Mouse (Mus musculus) liver, adult 2 months (tissue): ENCODE data around the gene Sh3pxd2a. TPM values are rescaled to one million over a fixed set of nuclear protein-coding genes. Genes with fewer than 3 reads are reported as not detected.

Experiments
- DNase-seq: peaks from one replicate; pipeline ENCODE4 v3.0.0-alpha.2; 2011; ENCODE audit warnings: low read depth, low spot score; ENCODE audit errors: extremely low read depth
- H3K27ac ChIP-seq: fragments of 200-500 bp; replicated peaks from 2 replicates; pipeline ENCODE4 v1.5.1; 2012; ENCODE audit warnings: low read depth, mild to moderate bottlenecking, control low read depth, inconsistent platforms, low read length; ENCODE audit not compliant: insufficient read depth
- H3K27me3 ChIP-seq: fragments of 200-500 bp; 2 replicates; pipeline ENCODE4 v1.6.1; 2012; ENCODE audit warnings: mild to moderate bottlenecking, moderate library complexity, low read length, inconsistent platforms; ENCODE audit not compliant: control insufficient read depth, insufficient read depth
- H3K36me3 ChIP-seq: fragments of 200-500 bp; 2 replicates; pipeline ENCODE4 v1.6.1; 2012; ENCODE audit warnings: low read length, inconsistent platforms; ENCODE audit not compliant: control insufficient read depth, insufficient read depth
- H3K4me1 ChIP-seq: fragments of 200-500 bp; 2 replicates; pipeline ENCODE4 v1.6.1; 2011; ENCODE audit warnings: low read length; ENCODE audit not compliant: control insufficient read depth, insufficient read depth
- H3K4me3 ChIP-seq: fragments of 200-500 bp; 2 replicates; pipeline ENCODE4 v1.5.1; 2011; ENCODE audit warnings: low read depth, mild to moderate bottlenecking, control low read depth, low read length, moderate library complexity; ENCODE audit not compliant: insufficient read depth
- H3K79me2 ChIP-seq: fragments of 200-500 bp; 2 replicates; pipeline ENCODE4 v1.6.1; 2012; ENCODE audit warnings: inconsistent platforms, mild to moderate bottlenecking, low read length, moderate library complexity; ENCODE audit not compliant: control insufficient read depth, insufficient read depth
- H3K9ac ChIP-seq: fragments of 200-500 bp; 2 replicates; pipeline ENCODE4 v1.6.1; 2012; ENCODE audit warnings: low read depth, mild to moderate bottlenecking, control low read depth, inconsistent platforms, low read length
- CTCF ChIP-seq: fragments of 200-500 bp; IDR thresholded peaks from 2 replicates; pipeline ENCODE4 v1.5.1; 2011; ENCODE audit warnings: low read depth, low read length, control low read depth
- POLR2A ChIP-seq: fragments of 200-500 bp; IDR thresholded peaks from 2 replicates; pipeline ENCODE4 v1.6.1; 2011; ENCODE audit warnings: low read length, control low read depth; ENCODE audit not compliant: insufficient read depth; ENCODE audit errors: extremely low read depth
- WGBS: fragments of 180-500 bp; shearing (Covaris S2); methylation state at CpG from one replicate; pipeline ENCODE4 v1.1.7; 2018; 5-methylcytosine and 5-hydroxymethylcytosine counted together
- polyA plus RNA-seq: library from polyadenylated mRNA; depleted of rRNA; stranded (reverse); fragments of >200 nt; gene quantifications from 2 replicates; pipeline ENCODE4 v1.2.3, GENCODE M21; 2012
- total RNA-seq: library from RNA; depleted of rRNA; stranded (reverse); fragments of >200 nt; gene quantifications from 2 replicates; pipeline ENCODE4 v1.2.3, GENCODE M21; 2014

The Sh3pxd2a gene
- total and polyA plus RNA-seq, 2 experiments = 4.2 to 10.0 TPM

DNA sequence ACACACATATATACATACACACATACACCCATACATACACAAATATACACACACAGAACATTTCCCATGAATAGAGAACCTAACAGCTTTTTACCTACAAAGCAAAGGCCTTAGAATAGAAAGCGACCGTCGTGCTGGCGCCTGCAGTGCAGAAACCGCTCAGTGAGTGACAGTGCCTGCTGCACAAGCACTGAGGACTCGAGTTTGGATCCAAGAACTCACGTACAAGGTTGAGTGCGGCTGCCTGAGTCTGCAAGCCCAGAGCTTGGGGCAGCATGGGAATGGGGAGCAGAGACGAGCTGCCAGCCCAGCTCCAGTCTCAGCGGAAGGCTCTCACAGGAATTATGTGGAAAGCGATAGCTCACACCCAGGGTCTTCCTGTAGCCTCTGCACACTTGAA is 43.7 kb downstream of the Sh3pxd2a start:
- TF ChIP-seq POLR2A = no peak
- no peak for TF ChIP-seq CTCF
- no peak overlapping the region for H3K9ac ChIP-seq
- DNase-seq = no peak

DNA sequence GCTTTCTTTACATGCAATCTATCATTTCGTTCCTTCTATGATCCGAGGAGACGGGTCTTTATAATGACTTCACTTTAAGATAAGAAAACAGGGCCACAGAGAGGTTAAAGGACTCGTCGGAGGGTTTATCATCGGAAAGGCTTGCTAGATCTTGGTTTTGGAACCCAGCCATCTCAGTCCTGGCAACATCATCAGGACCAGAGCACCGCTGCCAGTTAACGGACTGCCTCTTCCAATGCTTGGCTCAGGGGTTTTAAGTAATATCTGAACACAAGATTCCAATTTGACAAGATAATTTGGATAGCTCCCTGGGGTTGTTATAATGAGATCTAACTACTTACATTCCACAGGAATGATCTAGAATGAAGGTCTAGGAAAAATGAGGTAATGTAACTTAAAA is 45.0 kb downstream of the Sh3pxd2a start:
- H3K4me1 ChIP-seq = peaks cover 10% of the 10 kb centered on the region
- peak; percentile 59 for DNase-seq
- H3K9ac ChIP-seq = no peak overlapping the region
- H3K79me2 ChIP-seq = peaks cover 15% of the 10 kb centered on the region; the same call in 1 of the 2 replicates
- 0 out of 2 replicates have a peak, but pooled peaks cover 2% of the 10 kb centered on the region for H3K36me3 ChIP-seq
- no peak overlapping the region for H3K27ac ChIP-seq
- 30% methylated on average over 8 of the region's 8 CpGs for WGBS
- H3K4me3 ChIP-seq = no peak overlapping the region
- H3K27me3 ChIP-seq = no peaks in the 10 kb centered on the region
- no peak for TF ChIP-seq POLR2A

More for the DNA sequence above, 43.7 kb downstream of the Sh3pxd2a start:
- Histone ChIP-seq H3K4me1 (peaks cover 15% of the 10 kb centered on the region), H3K36me3 (0 out of 2 replicates have a peak, but pooled peaks cover 2% of the 10 kb centered on the region), H3K4me3 (no peak overlapping the region), H3K27ac (no peak overlapping the region), H3K79me2 (peaks cover 19% of the 10 kb centered on the region; the same call in 1 of the 2 replicates), H3K27me3 (no peaks in the 10 kb centered on the region)
- whole genome bisulfite sequencing = 90% methylated on average over 11 of the region's 11 CpGs

DNA sequence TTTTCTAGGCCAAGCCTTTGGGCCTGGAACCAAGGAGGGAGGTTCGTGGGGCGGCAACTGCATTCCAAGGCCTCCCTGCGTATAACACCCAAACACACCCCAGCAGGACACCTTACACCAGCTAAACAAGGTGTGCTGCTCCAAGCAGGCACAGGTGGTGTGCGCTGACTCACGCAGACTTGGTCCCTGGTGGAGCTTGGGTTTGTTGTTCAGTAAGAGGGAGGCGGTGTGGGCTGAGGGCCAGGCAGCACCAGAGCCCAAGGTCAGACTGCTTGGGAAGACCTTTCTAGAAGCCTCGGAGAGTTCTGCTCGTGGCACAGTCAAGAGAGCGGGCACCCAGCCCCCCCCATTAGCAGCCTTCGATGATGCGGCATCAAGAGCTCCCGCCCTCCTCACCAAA is 48.0 kb downstream of the Sh3pxd2a start:
- Histone ChIP-seq H3K36me3 (no peaks in the 10 kb centered on the region), H3K27ac (no peak overlapping the region), H3K4me1 (peaks cover 5% of the 10 kb centered on the region), H3K27me3 (no peaks in the 10 kb centered on the region), H3K4me3 (no peak overlapping the region), H3K9ac (no peak overlapping the region), H3K79me2 (peaks cover 13% of the 10 kb centered on the region; the same call in 1 of the 2 replicates)
- TF ChIP-seq POLR2A (no peak), CTCF (no peak)
- WGBS = 89% methylated on average over 12 of the region's 12 CpGs
- no peak for DNase-seq

DNA sequence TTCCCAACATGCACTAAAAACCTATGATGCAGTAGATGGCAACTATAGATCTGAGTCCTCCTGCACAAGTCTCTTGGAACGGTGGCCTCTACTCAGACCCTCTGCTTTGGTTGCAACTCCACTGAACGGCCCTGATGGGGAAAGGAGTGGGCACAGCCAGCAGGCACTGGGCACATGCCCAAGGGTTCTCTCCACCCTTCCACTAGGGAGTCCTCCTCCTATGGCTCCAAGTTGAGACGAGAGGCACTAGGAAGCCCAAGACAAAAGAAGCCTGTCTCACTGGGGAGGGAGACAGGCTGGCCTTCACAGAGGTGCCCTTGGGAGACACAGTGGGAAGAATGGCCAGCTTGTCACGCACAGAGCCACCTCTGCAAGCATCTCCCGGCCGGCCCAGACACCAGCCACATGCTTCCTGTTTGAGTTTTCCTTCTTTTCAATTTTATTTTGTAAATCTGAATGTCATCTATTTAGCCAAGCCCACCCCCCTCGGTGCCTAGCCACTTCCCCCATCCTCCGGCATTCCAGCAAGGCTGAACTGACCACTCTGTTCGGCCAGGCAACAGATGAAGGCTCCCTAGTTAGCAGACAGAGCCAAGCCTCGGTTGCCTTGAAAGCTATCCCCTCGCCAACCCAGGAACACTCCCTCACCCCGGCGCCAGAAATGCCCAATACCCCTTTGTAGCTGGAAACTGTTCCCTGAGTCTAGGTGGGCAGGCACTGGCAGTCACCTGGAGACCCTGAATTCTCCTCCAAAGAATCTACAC is 49.9 kb downstream of the Sh3pxd2a start:
- WGBS = 87% methylated on average over 13 of the region's 13 CpGs
- H3K27ac ChIP-seq = no peak overlapping the region

DNA sequence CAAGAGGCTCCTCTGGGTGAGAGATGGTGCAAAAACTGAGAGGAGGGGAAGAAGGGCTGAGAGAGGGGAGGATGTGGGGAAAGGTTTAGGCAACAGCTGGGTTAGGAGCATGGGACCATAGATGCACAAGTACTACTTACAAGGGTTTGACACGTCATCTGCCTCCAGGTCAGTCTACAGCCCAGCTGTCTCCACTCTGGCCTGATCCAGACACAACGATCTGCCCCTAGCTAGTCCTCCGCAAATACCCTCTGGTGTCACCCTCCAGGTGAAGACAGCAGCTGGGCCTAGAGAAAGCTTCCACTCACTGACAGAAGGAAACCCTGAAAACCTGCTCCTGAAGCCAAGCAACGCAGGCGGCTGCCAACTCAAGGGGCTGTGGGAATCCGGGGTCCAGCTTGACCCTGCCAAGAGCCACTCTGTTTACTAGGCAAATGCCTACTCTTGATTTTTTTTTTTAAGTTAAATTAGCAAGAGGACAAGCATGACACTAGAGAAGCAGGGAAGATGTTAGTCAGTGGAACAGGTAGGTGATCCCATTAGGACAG is 50.7 kb downstream of the Sh3pxd2a start:
- TF ChIP-seq POLR2A (no peak), CTCF (no peak)
- no peak overlapping the region for H3K9ac ChIP-seq
- WGBS = 92% methylated on average over 6 of the region's 6 CpGs

More for the DNA sequence above, 49.9 kb downstream of the Sh3pxd2a start:
- TF ChIP-seq POLR2A (no peak), CTCF (no peak)
- Histone ChIP-seq H3K9ac (no peak overlapping the region), H3K27me3 (no peaks in the 10 kb centered on the region), H3K79me2 (peaks cover 8% of the 10 kb centered on the region; the same call in 1 of the 2 replicates), H3K4me1 (peaks cover 12% of the 10 kb centered on the region; the same call in 1 of the 2 replicates), H3K4me3 (no peak overlapping the region), H3K36me3 (no peaks in the 10 kb centered on the region)
- no peak for DNase-seq

DNA sequence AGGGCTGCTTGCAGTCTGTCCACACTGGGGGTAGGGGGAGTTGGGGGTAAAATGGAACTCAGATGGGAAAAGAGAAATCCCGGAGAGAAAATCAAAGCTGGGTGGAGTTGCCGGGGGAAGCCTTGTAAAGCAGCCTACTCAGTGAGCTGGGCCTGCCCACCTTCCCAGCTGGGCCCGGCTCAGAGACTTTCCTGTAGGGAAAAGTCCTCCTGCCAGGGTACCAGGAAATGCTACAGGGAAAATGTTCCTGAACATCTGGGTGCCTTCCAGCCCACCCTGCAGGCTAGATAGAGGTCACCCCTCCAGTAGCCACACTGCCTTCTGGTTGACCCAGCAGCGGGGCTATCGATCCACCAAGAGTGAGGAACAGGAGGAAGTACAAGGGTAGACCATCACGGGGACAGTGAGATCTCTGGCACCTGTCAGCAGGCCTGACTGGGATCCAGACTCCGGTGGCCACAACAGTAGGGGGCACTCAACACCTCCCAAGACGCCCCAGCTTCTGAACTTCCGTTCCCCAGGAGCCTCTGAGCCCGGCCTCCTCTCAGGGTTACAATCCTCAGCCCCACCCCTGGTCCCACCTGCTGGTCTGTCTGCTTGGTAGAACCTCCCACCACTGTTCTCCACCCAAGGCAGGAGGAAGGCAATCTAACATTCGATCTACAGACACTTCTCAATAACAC is 51.5 kb downstream of the Sh3pxd2a start:
- H3K4me3 ChIP-seq = no peak overlapping the region
- peak; percentile 67 for DNase-seq
- TF ChIP-seq CTCF (0 out of 2 replicates have a peak, but pooled peaks have one; percentile 34), POLR2A (no peak)
- no peak overlapping the region for H3K27ac ChIP-seq
- H3K9ac ChIP-seq = no peak overlapping the region
- 61% methylated on average over 11 of the region's 11 CpGs for WGBS
- H3K27me3 ChIP-seq = no peaks in the 10 kb centered on the region
- H3K4me1 ChIP-seq = peaks cover 21% of the 10 kb centered on the region
- peaks cover 8% of the 10 kb centered on the region; the same call in 1 of the 2 replicates for H3K79me2 ChIP-seq
- H3K36me3 ChIP-seq = no peaks in the 10 kb centered on the region

More for the DNA sequence above, 50.7 kb downstream of the Sh3pxd2a start:
- Histone ChIP-seq H3K27ac (no peak overlapping the region), H3K4me3 (no peak overlapping the region), H3K79me2 (peaks cover 8% of the 10 kb centered on the region; the same call in 1 of the 2 replicates), H3K36me3 (no peaks in the 10 kb centered on the region), H3K4me1 (peaks cover 16% of the 10 kb centered on the region), H3K27me3 (no peaks in the 10 kb centered on the region)
- no peak for DNase-seq
